Mouse (Mus musculus) hindbrain, embryonic 13.5 days (tissue): ENCODE data around the gene Fus. TPM values are rescaled to one million over a fixed set of nuclear protein-coding genes. Genes with fewer than 3 reads are reported as not detected.
A peak's percentile ranks its signal among the peaks of the same experiment; 100 is the strongest.
"Not testable (repeated sequence)": the region's sequence is repeated elsewhere in the genome, so short reads cannot be mapped to it uniquely, and the experiment has no call there.

Source experiments
- ATAC-seq: fragments of 200-750 bp; cut with Nextera tagmentation; 2 replicates; pipeline ENCODE4 v1.8.0; 2017; ENCODE audit warnings: moderate TSS enrichment; ENCODE audit not compliant: low FRiP score
- H3K27ac ChIP-seq: fragments of 300-500 bp; sonication (generic); 2 replicates; pipeline ENCODE4 v1.5.1; 2015; ENCODE audit warnings: inconsistent platforms, mild to moderate bottlenecking, moderate library complexity
- H3K27me3 ChIP-seq: fragments of 300-500 bp; sonication (generic); 2 replicates; pipeline ENCODE4 v1.6.1; 2015; ENCODE audit warnings: mild to moderate bottlenecking, inconsistent platforms
- H3K36me3 ChIP-seq: fragments of 300-500 bp; sonication (generic); 2 replicates; pipeline ENCODE4 v1.6.1; 2015; ENCODE audit warnings: mild to moderate bottlenecking, inconsistent platforms
- H3K4me1 ChIP-seq: fragments of 300-500 bp; sonication (generic); replicated peaks from 2 replicates; pipeline ENCODE4 v1.6.1; 2015; ENCODE audit warnings: inconsistent platforms
- H3K4me2 ChIP-seq: fragments of 300-500 bp; sonication (generic); 2 replicates; pipeline ENCODE4 v1.6.1; 2015; ENCODE audit warnings: inconsistent platforms, mild to moderate bottlenecking, moderate library complexity
- H3K4me3 ChIP-seq: fragments of 300-500 bp; sonication (generic); 2 replicates; pipeline ENCODE4 v1.5.1; 2015; ENCODE audit warnings: mild to moderate bottlenecking, inconsistent platforms
- H3K9ac ChIP-seq: fragments of 300-500 bp; sonication (generic); 2 replicates; pipeline ENCODE4 v1.6.1; 2015; ENCODE audit warnings: mild to moderate bottlenecking, inconsistent platforms
- H3K9me3 ChIP-seq: fragments of 300-500 bp; sonication (generic); 2 replicates; pipeline ENCODE4 v1.6.1; 2016; ENCODE audit warnings: inconsistent platforms
- WGBS: fragments of 180-500 bp; shearing (Covaris S2); methylation state at CpG from one replicate; pipeline ENCODE4 v1.1.7; 2015; 5-methylcytosine and 5-hydroxymethylcytosine counted together
- polyA plus RNA-seq: library from polyadenylated mRNA; unstranded; fragments of >200 nt; fragmentation: Nextera tagmentation; extraction: Ambion mirVana; gene quantifications from 2 replicates; pipeline ENCODE4 v1.2.1, GENCODE M21; 2015

The Fus gene
- polyA plus RNA-seq, 1 experiment from 2014 or later = 397 TPM

DNA sequence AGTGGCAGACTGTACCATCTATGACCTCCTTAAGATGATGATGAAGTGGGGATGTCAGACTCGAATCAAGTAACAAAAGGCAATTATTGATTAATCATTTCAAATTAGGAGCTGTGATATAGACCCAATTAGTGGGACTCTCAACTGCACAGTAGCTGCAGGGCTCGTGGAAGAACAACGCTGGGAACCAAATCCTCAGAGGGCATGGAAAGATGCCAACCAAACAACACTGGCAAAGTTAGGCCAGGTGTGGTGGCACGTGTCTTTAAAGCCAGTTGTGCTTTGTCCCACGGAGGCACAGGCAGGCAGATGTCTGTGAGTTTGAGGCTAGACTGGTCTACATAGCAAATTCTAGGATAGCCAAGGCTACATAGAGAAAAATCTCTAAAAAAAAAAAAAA lies 36.6 kb upstream of the Fus start:
- peaks cover 19% of the 10 kb centered on the region for H3K36me3 ChIP-seq
- H3K4me2 ChIP-seq = no peak overlapping the region
- WGBS = 79% methylated on average over 5 of the region's 5 CpGs
- H3K27ac ChIP-seq = no peak overlapping the region
- H3K4me1 ChIP-seq = peaks cover 17% of the 10 kb centered on the region
- no peaks in the 10 kb centered on the region for H3K9me3 ChIP-seq
- no peak overlapping the region for H3K4me3 ChIP-seq
- H3K9ac ChIP-seq = no peak overlapping the region
- H3K27me3 ChIP-seq = peaks cover 50% of the 10 kb centered on the region
- ATAC-seq = no peak

DNA sequence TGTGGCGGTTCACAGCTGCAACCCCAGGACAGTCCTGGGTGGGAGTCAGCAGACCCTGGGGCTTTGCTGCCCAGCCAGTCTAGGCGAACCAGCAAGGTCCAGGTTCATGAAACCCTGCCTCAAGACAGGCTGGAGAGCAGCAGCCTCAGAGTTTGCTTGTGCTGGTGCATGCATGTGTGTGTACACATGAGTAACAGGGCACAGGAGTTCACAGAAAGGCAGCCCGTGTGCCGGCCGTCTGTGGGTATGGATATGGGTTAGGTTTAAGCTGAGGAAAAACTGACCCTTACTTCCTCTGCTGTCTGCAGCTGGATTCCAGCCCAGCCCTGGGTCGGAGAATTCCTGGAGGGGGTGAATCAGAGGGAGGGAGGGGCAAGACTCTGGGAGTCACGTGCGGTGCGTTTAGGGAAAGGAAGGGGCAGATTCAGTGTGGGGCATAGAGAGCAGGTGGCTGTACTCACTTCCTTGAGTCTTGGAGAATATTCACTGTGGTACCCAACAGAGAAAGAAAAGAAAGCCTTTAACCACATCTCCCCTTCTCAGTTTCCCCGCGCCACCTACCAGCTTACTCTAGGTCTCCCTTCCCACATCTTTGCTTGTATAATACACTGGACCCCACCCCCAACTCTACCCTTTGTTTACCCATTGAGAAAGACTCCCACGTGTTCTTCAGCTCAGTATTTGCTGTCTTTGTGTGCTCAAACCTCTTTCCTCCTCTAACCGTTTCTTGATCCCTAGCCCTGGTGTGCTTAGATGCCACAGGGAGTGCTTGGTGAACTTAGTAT lies 35.7 kb upstream of the Fus start:
- no peak for ATAC-seq
- no peak overlapping the region for H3K4me2 ChIP-seq

DNA sequence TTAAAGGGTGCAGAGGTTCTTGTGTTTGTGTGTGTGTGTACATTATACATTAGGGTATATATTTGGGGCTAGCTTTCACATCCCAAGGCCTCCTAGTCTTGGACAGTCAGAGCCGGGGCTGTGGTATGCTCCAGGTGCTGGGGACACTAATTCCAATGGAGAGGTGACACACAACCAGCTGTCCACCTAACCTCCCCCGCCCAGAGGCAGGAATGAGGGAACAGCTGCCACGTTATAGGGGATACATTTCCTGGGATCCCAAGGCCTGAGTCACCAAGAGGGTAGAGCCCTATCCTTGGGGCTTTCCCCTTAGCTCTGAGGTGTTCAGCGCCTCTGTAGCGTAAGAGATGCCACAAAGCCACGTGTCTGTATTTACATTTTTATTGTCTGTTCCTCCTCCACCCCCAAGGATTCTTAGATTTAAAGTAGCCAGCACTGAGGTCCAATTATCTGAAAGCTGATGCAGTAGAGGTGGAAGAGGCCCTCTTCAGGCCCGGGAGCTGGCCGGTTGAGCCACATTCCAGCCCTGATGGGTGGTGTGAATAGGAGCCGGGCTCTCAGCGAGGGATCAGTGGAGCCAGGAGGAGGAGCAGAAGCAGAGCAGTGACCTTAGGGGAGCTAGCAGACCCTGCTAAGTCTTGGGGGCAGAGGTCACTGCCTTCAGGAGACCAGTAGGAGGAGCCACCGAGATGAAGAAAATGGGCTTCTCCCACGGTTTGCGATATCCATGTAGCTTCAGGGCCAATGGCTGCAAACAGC lies 34.8 kb upstream of the Fus start:
- H3K9me3 ChIP-seq = no peaks in the 10 kb centered on the region
- ATAC-seq = no peak
- WGBS = 19% methylated on average over 13 of the region's 13 CpGs
- no peak overlapping the region for H3K4me3 ChIP-seq
- no peak overlapping the region for H3K27ac ChIP-seq
- peaks cover 25% of the 10 kb centered on the region for H3K4me1 ChIP-seq
- H3K27me3 ChIP-seq = peaks cover 45% of the 10 kb centered on the region
- H3K36me3 ChIP-seq = peaks cover 2% of the 10 kb centered on the region; the same call in 1 of the 2 replicates
- 0 out of 2 replicates have a peak overlapping the region, but pooled peaks have one; percentile 39 for H3K9ac ChIP-seq
- H3K4me2 ChIP-seq = no peak overlapping the region

More for the DNA sequence above, 35.7 kb upstream of the Fus start:
- peaks cover 10% of the 10 kb centered on the region for H3K36me3 ChIP-seq
- peak overlapping the region; percentile 39; the same call in 1 of the 2 replicates for H3K9ac ChIP-seq
- WGBS = 43% methylated on average over 13 of the region's 13 CpGs
- H3K4me3 ChIP-seq = no peak overlapping the region
- no peaks in the 10 kb centered on the region for H3K9me3 ChIP-seq
- H3K4me1 ChIP-seq = peaks cover 24% of the 10 kb centered on the region
- H3K27me3 ChIP-seq = peaks cover 50% of the 10 kb centered on the region
- no peak overlapping the region for H3K27ac ChIP-seq

DNA sequence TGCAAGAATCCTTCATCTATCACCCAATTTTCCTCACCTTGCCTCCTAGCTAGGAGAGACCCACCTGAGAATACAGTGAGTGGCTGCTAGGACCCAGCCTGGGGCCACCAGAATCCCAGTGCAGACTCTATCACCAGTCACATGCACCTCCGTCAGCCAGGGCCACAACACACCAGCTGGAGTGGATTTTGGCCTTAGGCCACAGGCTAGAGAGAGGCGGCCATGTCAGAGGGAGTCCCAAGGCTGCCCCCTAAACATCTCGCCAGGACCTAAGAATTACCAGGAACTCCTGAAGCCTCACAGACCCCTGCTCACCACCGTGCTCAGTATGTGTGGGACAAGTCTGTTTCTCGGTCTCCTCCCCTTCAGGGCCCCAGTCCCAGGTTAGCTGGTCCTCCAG lies 33.2 kb upstream of the Fus start:
- Histone ChIP-seq H3K27ac (no peak overlapping the region), H3K36me3 (no peaks in the 10 kb centered on the region), H3K4me1 (peaks cover 25% of the 10 kb centered on the region), H3K9me3 (no peaks in the 10 kb centered on the region), H3K4me3 (no peak overlapping the region), H3K9ac (0 out of 2 replicates have a peak overlapping the region, but pooled peaks have one; percentile 10), H3K4me2 (peak overlapping the region; percentile 80; the same call in 1 of the 2 replicates), H3K27me3 (peaks cover 29% of the 10 kb centered on the region)
- WGBS = 88% methylated on average over 5 of the region's 5 CpGs
- ATAC-seq = no peak

DNA sequence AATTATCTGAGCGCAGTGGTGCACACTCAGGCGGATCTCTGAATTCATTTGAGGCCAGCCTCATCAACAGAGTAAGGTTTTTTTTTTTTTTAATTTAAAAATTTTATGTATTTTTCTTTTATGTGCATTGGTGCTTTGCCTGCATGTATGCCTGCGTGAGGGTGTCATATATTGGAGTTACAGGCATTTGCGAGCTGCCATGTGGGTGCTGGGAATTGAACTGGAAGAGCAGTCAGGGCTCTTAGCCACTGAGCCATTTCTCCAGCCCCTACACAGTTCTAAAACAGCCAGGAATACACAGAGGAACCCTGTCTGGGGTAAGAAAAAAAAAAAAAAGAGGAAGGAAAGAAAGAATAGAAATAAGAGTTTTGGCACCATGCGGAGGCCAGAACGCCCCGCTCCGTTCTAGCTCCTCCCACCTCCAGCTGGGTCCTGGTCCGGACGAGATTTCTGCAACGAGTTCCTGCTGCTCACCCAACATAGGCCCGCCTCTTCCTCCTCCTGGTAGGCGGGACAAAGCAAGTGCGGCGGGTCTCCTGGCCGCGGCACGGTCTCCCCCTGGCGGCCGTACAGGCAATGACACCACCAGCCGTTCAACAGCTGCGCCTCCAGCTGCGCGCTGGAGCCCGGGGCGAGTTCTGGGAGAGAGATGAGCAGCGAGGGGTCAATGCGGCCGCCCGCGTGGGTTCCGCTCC lies 32.1 kb upstream of the Fus start:
- H3K36me3 ChIP-seq = no peaks in the 10 kb centered on the region
- 6% methylated on average over 31 of the region's 32 CpGs for WGBS
- H3K9me3 ChIP-seq = no peaks in the 10 kb centered on the region
- H3K4me3 ChIP-seq = peak overlapping the region; percentile 74
- peak overlapping the region; percentile 80 for H3K4me2 ChIP-seq
- H3K9ac ChIP-seq = peak overlapping the region; percentile 84
- H3K27me3 ChIP-seq = peaks cover 18% of the 10 kb centered on the region
- peak overlapping the region; percentile 83 for H3K27ac ChIP-seq
- ATAC-seq = peak; percentile 96
- peaks cover 19% of the 10 kb centered on the region for H3K4me1 ChIP-seq

DNA sequence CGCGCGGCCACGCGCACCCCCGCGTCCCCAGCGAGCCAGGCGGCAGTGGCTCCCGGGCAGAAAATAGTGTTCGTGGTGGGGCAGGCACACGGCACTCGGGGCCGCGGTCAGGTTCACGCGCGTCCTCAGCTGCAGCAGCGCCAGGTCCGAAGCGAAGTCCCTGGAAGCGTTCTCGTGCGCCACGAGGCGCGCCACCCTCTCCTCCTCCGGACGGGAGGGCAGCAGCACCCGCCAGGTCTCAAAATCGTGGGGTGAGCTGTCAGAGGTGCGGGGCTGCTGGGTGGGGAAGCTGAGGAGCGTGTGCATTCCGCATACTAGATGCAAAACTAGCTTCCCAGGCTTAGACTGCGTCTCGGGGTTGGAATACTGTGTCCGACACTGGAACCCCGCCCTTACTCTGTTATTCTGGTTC lies 31.5 kb upstream of the Fus start:
- H3K9me3 ChIP-seq = no peaks in the 10 kb centered on the region
- peak overlapping the region; percentile 83 for H3K27ac ChIP-seq
- H3K4me2 ChIP-seq = peak overlapping the region; percentile 80
- no peaks in the 10 kb centered on the region for H3K36me3 ChIP-seq
- peak; percentile 76 for ATAC-seq
- peaks cover 12% of the 10 kb centered on the region for H3K27me3 ChIP-seq
- peak overlapping the region; percentile 84 for H3K9ac ChIP-seq
- H3K4me3 ChIP-seq = peak overlapping the region; percentile 74
- peaks cover 19% of the 10 kb centered on the region for H3K4me1 ChIP-seq
- WGBS = under 1% methylated on average over 35 of the region's 38 CpGs

DNA sequence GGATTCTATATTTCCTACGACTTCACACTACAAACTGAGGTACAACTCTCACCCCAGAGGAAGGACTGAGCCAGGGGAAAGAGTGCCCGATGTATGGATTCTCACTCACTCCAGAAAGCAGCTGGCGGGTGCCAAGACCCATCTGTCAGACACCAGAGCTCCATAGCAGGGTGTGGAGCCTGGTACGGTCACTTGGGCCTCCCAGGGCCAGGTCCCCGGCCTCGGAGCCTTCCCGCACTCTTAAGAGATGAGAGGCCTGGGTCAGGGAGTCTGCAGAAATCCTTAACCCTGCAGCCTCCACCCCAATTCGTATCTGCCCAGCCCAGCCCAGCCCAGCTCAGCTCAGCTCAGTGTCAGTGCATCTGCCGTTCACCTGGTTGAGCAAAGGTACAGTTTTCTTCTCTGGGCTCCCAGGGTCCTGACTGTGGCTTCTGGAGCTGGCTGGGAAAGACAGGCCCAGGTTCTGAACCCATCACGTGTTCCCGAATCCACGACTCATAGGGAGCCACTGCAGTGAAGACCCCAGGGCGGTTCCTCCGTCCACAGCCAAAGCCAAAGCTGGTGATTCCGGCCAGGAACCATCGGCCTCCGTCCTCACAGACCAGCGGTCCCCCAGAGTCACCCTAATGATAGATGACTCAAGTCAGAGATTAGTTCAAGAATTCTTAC lies 30.9 kb upstream of the Fus start:
- peak overlapping the region; percentile 83 for H3K27ac ChIP-seq
- peaks cover 19% of the 10 kb centered on the region for H3K4me1 ChIP-seq
- peak overlapping the region; percentile 74 for H3K4me3 ChIP-seq
- H3K36me3 ChIP-seq = no peaks in the 10 kb centered on the region
- H3K9me3 ChIP-seq = no peaks in the 10 kb centered on the region
- H3K4me2 ChIP-seq = peak overlapping the region; percentile 80
- 57% methylated on average over 18 of the region's 18 CpGs for WGBS
- ATAC-seq = peak; percentile 8; the same call in 1 of the 2 replicates
- H3K9ac ChIP-seq = peak overlapping the region; percentile 84
- peaks cover 9% of the 10 kb centered on the region; the same call in 1 of the 2 replicates for H3K27me3 ChIP-seq

DNA sequence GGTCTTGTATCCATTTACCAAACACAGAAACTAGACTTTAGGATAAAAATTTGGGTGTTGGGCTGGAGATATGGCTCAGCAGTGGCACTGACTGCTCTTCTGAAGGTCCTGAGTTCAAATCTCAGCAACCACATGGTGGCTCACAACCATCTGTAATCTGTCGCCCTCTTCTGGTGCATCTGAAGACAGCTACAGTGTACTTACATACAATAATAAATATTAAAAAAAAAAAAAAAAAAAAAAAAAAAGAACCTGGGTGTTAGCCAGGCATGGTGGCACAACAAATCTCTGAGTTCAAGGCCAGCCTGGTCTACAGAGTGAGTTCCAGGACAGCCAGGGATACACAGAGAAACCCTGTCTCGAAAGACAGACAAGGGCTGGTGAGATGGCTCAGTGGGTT lies 25.2 kb upstream of the Fus start:
- not testable (repeated sequence) for H3K4me2 ChIP-seq, H3K4me3 ChIP-seq, ATAC-seq, H3K9me3 ChIP-seq, H3K36me3 ChIP-seq, H3K4me1 ChIP-seq, H3K9ac ChIP-seq, H3K27ac ChIP-seq
- 67% methylated on average over 2 of the region's 2 CpGs for WGBS
- peaks cover 38% of the 10 kb centered on the region for H3K27me3 ChIP-seq

DNA sequence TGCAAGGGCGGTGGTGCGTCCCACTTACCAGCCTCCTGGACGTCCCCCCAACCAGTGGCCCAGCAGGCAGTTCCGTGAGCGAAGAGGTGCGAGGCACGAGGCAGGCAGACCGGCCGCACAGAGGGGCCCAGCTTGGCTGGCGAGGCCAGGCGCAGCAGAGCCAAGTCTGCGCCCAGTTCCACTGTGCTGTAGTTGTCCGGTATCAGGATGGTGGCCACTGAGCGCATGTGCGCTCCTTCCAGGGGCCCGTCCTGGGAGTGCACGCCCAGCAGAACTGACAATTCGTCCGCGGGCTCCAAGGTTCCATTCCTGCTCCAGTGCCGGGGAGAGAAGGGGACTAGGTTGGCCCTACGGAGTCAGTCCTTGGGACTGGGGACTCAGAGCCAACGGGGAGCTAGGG lies 22.6 kb upstream of the Fus start:
- no peaks in the 10 kb centered on the region for H3K9me3 ChIP-seq
- 15% methylated on average over 23 of the region's 23 CpGs for WGBS
- H3K9ac ChIP-seq = 0 out of 2 replicates have a peak overlapping the region, but pooled peaks have one; percentile 29
- no peak overlapping the region for H3K4me3 ChIP-seq
- H3K27ac ChIP-seq = no peak overlapping the region
- no peaks in the 10 kb centered on the region for H3K36me3 ChIP-seq
- H3K27me3 ChIP-seq = peaks cover 38% of the 10 kb centered on the region
- no peaks in the 10 kb centered on the region for H3K4me1 ChIP-seq
- ATAC-seq = no peak
- no peak overlapping the region for H3K4me2 ChIP-seq

DNA sequence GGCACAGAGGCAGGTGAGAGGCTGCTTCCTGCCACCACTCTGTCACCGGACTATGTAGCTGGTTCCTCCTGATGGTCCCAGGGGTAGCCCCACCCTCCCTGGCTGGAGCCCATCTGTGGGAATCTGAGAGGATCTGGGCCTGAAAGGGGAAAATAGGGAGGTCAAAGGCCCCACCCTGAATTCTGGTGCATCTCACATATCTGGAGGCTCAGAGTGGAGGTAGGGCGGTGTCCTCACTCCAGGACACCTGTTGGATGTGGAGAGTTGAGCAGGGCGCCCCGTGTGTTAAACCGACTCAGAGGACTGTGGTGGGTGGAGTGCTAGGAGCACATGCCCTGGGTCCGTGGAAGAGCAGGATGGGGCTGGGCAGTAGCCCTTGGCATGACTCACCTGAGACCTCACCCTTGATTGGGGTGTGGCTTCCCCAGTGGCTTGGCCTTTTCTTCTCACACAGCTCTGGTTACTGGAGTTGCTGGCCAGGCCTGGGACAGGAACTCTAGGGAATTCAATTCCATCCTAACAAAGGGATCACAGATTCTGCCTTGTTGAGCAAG lies 20.7 kb upstream of the Fus start, which contains the start of gene Prss36:
Prss36 (minus strand) TSS at position 256 of the 554 bp plus-strand sequence.
- WGBS = 75% methylated on average over 6 of the region's 6 CpGs
- Histone ChIP-seq H3K4me3 (no peak within 1 kb of the TSS), H3K27ac (no peak within 1 kb of the TSS), H3K27me3 (peaks cover 38% of the 10 kb centered on the region), H3K4me1 (no peaks in the 10 kb centered on the region), H3K36me3 (no peaks in the 10 kb centered on the region), H3K9ac (no peak within 1 kb of the TSS), H3K4me2 (no peak within 1 kb of the TSS), H3K9me3 (no peaks in the 10 kb centered on the region)
- no peak for ATAC-seq

DNA sequence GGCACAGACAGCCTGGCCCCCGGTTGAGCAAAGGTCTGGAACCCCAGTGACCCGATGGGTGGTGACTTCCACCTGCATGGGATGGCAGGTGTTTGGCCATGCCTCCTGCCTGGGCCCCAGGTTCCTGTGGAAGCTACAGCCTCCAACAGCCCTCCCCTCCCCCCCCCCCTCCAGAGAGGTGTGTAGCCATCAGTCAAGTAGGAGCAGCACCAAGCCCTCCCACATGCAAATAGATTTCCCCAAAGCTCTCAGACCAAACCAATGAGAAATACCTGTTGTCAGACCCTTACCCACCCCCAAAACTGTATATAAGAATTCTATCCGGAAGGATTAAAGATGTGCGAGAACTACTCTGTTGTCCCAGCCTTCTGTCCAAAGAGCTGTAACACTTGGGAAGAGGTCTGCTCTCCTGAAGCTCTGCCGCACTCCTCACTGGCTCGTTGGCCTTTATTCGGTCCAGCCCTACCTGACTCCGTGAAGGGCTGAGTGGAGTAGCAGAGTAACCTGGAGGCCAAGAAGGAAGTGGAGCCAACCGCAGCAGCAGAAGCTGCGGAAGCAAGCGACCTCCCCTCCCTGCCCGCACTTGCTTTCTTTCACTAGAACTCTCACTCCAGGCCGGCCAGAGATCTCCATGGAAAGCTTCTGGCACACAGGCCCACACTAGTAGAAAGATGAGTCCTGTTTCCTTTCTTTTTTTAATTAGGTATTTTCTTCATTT lies 14.2 kb upstream of the Fus start:
- ATAC-seq = no peak
- WGBS = 46% methylated on average over 13 of the region's 13 CpGs
- no peak overlapping the region for H3K4me2 ChIP-seq
- H3K4me3 ChIP-seq = no peak overlapping the region
- H3K36me3 ChIP-seq = no peaks in the 10 kb centered on the region
- no peak overlapping the region for H3K27ac ChIP-seq
- H3K27me3 ChIP-seq = no peaks in the 10 kb centered on the region
- no peak overlapping the region for H3K9ac ChIP-seq
- H3K4me1 ChIP-seq = no peaks in the 10 kb centered on the region
- no peaks in the 10 kb centered on the region for H3K9me3 ChIP-seq
